ENCODE assay signal across 26 mouse cellular contexts in the genomic region with DNA sequence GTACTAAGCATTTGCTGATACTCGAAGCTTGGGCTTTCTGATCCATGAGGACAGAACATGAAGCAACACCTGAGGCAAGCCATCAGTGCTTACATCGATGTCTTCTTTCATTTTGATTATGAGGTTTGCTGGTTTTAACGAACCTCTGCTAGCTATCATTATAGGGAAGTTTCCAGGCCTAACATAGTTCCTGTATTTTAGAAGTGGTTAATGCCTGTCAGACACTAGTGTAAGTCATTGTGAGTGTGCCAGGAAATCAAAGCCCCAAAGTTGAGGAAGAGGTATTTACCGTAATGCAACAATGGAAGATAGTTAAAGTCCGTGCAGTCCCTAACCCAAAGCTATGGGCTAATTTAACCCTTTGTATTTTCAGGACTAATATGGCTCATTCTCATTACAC.
"Had no signal": no experiment of that assay in that cellular context is flagged by ENCODE, and none has a peak within 500 bp of the region (broad histone marks: within the 10 kb centered on the region; RNA-seq: fewer than 3 reads in every experiment).

No protein-coding gene starts in this region.

- H3K27me3 ChIP-seq: heart, embryonic 12.5 days; hindbrain, embryonic 12.5 days; intestine, embryonic 15.5 days; limb, embryonic 12.5 days; liver, embryonic 13.5 days; liver, embryonic 15.5 days had no signal

- H3K4me1 ChIP-seq: heart, embryonic 12.5 days; intestine, embryonic 15.5 days; limb, embryonic 12.5 days; liver, embryonic 13.5 days; liver, embryonic 15.5 days had no signal

- H3K9ac ChIP-seq: heart, embryonic 12.5 days; hindbrain, embryonic 12.5 days; hindbrain, embryonic 14.5 days; intestine, embryonic 15.5 days; limb, embryonic 12.5 days; liver, embryonic 13.5 days; liver, embryonic 15.5 days had no signal

- H3K36me3 ChIP-seq: heart, embryonic 12.5 days; hindbrain, embryonic 10.5 days; hindbrain, embryonic 12.5 days; intestine, embryonic 15.5 days; limb, embryonic 10.5 days; limb, embryonic 12.5 days; liver, embryonic 13.5 days; liver, embryonic 15.5 days had no signal

- H3K9me3 ChIP-seq: heart, embryonic 12.5 days; hindbrain, embryonic 10.5 days; hindbrain, embryonic 12.5 days; intestine, embryonic 15.5 days; limb, embryonic 10.5 days; limb, embryonic 12.5 days; liver, embryonic 13.5 days; liver, embryonic 15.5 days had no signal

- H3K4me3 ChIP-seq: gastrocnemius, adult 2 months; heart, adult 2 months; heart, embryonic 12.5 days; hindbrain, embryonic 10.5 days; hindbrain, embryonic 12.5 days; intestine, embryonic 15.5 days; left cerebral cortex, adult 2 months; limb, embryonic 10.5 days; limb, embryonic 12.5 days; liver, embryonic 13.5 days; liver, embryonic 15.5 days had no signal

- DNase-seq: gastrocnemius, adult 2 months; gastrocnemius, postnatal 10 days; gastrocnemius, postnatal 25 days; heart, adult 11 months; heart, adult 2 months; heart, postnatal 14 days; heart, postnatal 36 days; kidney, adult 18-20 months; kidney, adult 8-10 months; kidney, postnatal 10 days; kidney, postnatal 36 days; liver; liver, embryonic 13.5 days had no signal

- H3K27ac ChIP-seq: gastrocnemius, adult 2 months; heart, adult 2 months; hindbrain, embryonic 10.5 days; hindbrain, embryonic 12.5 days; hindbrain, embryonic 14.5 days; intestine, embryonic 15.5 days; left cerebral cortex, adult 2 months; limb, embryonic 10.5 days; limb, embryonic 12.5 days; liver, embryonic 13.5 days; liver, embryonic 15.5 days had no signal

- ATAC-seq: hindbrain, embryonic 16.5 days; inflammation-experienced regulatory T-cells, adult 6 months; intestine, embryonic 15.5 days; intestine, postnatal 0 days had no signal

- H3K4me2 ChIP-seq: heart, embryonic 12.5 days; hindbrain, embryonic 12.5 days; hindbrain, embryonic 14.5 days; intestine, embryonic 15.5 days; limb, embryonic 12.5 days; liver, embryonic 11.5 days; liver, embryonic 13.5 days; liver, embryonic 15.5 days had no signal
